Mouse (Mus musculus) frontal cortex, postnatal 25 days (tissue): ENCODE measurements around the gene Etv3.
"Not testable (repeated sequence)": the region's sequence is repeated elsewhere in the genome, so short reads cannot be mapped to it uniquely, and the experiment has no call there.

Source experiments
- DNase-seq, 2 experiments: peaks; one replicate each; pipeline ENCODE4 v3.0.0; 2022; ENCODE audit warnings: low spot score in 2 of 2

Gene Etv3

GRCm38 (mm10) chr3:87518425-87518824 is 6.8 kb upstream of the Etv3 start:
- DNase-seq: no peak

GRCm38 (mm10) chr3:87521126-87521525 is 4.1 kb upstream of the Etv3 start:
- DNase-seq: no peak

- DNase-seq: no peak
Measured at GRCm38 (mm10) chr3:87521833-87522232, 3.4 kb upstream of the Etv3 start.

GRCm38 (mm10) chr3:87523701-87524100 is 1.5 kb upstream of the Etv3 start:
- no peak for DNase-seq

- no peak for DNase-seq
Measured at GRCm38 (mm10) chr3:87525837-87526570, 797 bp downstream of the Etv3 start.

- no peak for DNase-seq
Measured at GRCm38 (mm10) chr3:87527139-87527538, 1.9 kb downstream of the Etv3 start.

GRCm38 (mm10) chr3:87528021-87528420 is 2.8 kb downstream of the Etv3 start:
- DNase-seq: no peak

GRCm38 (mm10) chr3:87528841-87529240 is 3.6 kb downstream of the Etv3 start:
- DNase-seq: no peak

GRCm38 (mm10) chr3:87529568-87529967 is 4.4 kb downstream of the Etv3 start:
- no peak for DNase-seq

- DNase-seq: no peak
Measured at GRCm38 (mm10) chr3:87530234-87530633, 5.0 kb downstream of the Etv3 start.

GRCm38 (mm10) chr3:87533667-87534378 is 8.6 kb downstream of the Etv3 start:
- DNase-seq: no peak

GRCm38 (mm10) chr3:87538034-87538433 is 12.8 kb downstream of the Etv3 start:
- DNase-seq: no peak

- no peak for DNase-seq
Measured at GRCm38 (mm10) chr3:87540028-87540675, 14.9 kb downstream of the Etv3 start.

- no peak for DNase-seq
Measured at GRCm38 (mm10) chr3:87540714-87541113, 15.5 kb downstream of the Etv3 start.

- DNase-seq: no peak
Measured at GRCm38 (mm10) chr3:87542481-87543215, 17.4 kb downstream of the Etv3 start.

GRCm38 (mm10) chr3:87545554-87545953 is 20.3 kb downstream of the Etv3 start:
- no peak for DNase-seq

GRCm38 (mm10) chr3:87546291-87546721 is 21.1 kb downstream of the Etv3 start:
- peak; percentile 30 to 40 for DNase-seq

GRCm38 (mm10) chr3:87549908-87550307 is 24.7 kb downstream of the Etv3 start:
- no peak for DNase-seq

- DNase-seq: no peak
Measured at GRCm38 (mm10) chr3:87552327-87552726, 27.1 kb downstream of the Etv3 start.

- no peak for DNase-seq
Measured at GRCm38 (mm10) chr3:87553196-87553935, 28.2 kb downstream of the Etv3 start.

- DNase-seq: not testable (repeated sequence)
Measured at GRCm38 (mm10) chr3:87554859-87555258, 29.7 kb downstream of the Etv3 start.
